Mouse (Mus musculus): ENCODE measurements around the gene Iqcd.

The Iqcd gene

GRCm38 (mm10) chr5:120588569-120589094 is at the start of gene Iqcd, which contains the start of gene Tpcn1:
Gene Iqcd (plus strand): TSS chr5:120589016.
Gene Tpcn1 (minus strand): TSS chr5:120588673.
- DNase-seq: peak; percentile 98 to 99

GRCm38 (mm10) chr5:120548236-120548850 is 40.5 kb upstream of the Iqcd start:
- DNase-seq: no peak

- DNase-seq: no peak
These were observed 38.7 kb upstream of the Iqcd start for GRCm38 (mm10) chr5:120550137-120550536.

- DNase-seq: no peak
These were observed 38.1 kb upstream of the Iqcd start for GRCm38 (mm10) chr5:120550673-120551072.

- no peak for DNase-seq
These were observed 32.9 kb upstream of the Iqcd start for GRCm38 (mm10) chr5:120555871-120556270.

DNA sequence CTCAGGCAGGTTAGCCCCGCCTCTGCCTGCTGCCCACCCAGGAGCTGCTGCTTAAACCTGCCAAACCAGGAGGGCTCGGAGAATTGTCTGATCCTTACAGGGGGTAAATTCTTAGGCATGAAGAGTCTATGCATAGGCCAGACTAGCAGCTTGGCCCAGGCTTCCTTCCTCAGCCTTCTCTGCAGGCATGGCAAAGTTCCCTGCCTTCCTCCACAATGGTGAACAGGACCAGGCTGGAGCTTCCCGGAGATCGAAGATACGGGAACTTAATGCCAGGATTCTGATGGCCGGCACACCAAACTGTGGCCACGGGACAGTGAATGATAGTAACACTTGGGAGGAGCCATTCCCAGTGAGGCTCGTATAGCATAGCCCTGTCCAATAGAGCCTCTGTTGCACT is 30.8 kb upstream of the Iqcd start:
- peak in 1 of 2 experiments; percentile 41 for DNase-seq

GRCm38 (mm10) chr5:120558762-120559161 is 30.1 kb upstream of the Iqcd start:
- DNase-seq: no peak

DNA sequence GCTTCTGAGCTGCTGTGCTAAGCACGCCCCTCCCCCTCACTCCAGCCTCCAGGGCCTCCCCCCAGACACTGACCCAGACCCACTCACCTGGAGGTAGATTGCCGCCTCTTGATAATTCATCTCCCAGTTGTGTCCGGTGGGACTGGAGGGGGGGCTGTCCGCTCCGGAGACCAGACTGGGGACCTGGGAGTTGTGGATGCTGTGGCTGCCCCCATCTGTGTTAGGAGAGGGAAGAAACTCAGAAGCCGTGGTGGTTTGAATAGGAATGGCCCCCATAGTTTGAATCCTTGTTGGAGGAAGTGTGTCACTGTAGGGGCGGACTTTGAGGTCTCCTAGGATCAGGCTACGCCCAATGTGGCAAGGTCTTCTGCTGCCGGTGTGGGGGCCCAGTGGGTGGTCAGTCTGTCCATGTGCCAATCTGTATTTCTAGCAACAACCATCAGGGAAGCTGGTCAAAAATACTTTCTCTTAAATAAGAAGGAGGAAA is 28.6 kb upstream of the Iqcd start:
- peak in 1 of 2 experiments; percentile 49 for DNase-seq

GRCm38 (mm10) chr5:120560616-120561311 is 28.1 kb upstream of the Iqcd start:
- DNase-seq: peak; percentile 83 to 88

- DNase-seq: peak in 1 of 2 experiments; percentile 39
These were observed 25.6 kb upstream of the Iqcd start for GRCm38 (mm10) chr5:120562956-120563913.

- DNase-seq: no peak
These were observed 24.9 kb upstream of the Iqcd start for GRCm38 (mm10) chr5:120563914-120564311.

GRCm38 (mm10) chr5:120565171-120565905 is 23.5 kb upstream of the Iqcd start:
- peak in 1 of 2 experiments; percentile 36 for DNase-seq

DNA sequence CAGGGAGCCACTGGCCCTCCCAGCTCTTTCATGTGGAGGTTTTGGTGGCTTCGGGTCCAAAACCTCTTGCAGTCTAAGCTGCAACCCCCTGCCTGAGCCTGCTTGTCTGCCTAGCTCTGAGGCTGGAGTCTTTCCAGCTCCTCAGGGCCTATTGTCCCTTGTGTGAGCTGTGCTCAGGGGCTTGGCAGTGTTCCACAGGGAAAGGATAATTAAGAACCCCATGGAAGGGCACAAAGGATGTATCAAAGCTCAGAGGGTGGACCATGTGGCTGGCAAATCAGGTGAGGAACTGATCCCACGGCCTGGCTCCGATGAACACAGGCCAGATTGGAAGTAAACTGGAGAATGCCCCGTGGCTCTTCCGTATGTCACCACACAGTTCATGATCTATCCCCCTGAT is 22.7 kb upstream of the Iqcd start:
- peak; percentile 87 to 89 for DNase-seq

DNA sequence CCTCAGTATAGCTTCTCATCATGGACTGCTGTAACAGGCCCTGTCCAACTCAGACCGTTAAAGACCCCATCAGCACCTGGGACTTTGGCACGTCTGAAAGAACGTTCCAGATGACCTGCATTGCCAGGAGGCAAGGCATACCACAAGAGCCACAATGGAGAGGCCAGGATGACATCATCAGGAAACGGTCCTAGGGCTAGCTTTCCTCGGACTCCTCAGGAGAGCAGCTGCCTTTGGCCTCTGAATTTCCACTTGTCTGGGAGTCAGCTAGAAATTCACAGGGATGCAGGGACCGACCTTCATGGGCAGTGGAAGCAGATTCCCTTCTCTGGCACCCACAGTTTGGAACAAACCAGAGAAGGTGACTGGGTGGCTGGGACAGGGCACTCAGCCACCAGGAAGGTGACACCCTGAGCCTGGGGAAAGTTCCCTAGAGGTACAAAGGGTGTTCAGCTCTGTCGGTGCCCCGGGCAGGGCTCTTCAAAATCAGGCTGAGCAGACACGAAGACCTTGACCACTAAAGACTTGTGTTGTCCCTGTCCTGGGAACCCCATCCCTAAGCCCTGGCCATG is 22.0 kb upstream of the Iqcd start:
- peak in 1 of 2 experiments; percentile 52 for DNase-seq

GRCm38 (mm10) chr5:120567253-120567701 is 21.5 kb upstream of the Iqcd start:
- DNase-seq: peak; percentile 53 to 60

DNA sequence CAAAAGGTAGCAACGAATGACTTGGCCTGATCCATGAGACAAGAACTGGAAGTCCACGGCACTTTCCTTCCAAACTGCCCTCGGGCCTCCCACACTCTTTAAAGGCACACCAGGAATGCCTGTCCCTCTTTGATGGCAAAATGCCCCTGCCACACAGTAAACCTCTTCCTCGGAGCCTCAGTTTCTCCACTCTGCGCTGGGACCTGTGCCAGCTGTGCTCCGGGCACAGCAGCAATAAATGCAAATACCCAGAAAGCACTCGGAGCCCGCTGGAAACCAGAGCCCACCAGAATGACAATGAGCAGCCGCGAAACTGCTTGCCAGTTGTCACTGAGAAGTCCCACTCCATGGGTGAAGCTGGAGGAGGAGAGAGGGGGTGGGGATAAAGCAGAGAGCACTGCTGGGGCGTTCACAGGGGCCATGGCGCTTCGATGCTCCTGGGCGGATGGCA is 21.0 kb upstream of the Iqcd start:
- DNase-seq: peak; percentile 34 to 52

- DNase-seq: peak; percentile 57 to 58
These were observed 20.5 kb upstream of the Iqcd start for GRCm38 (mm10) chr5:120568336-120568768.

DNA sequence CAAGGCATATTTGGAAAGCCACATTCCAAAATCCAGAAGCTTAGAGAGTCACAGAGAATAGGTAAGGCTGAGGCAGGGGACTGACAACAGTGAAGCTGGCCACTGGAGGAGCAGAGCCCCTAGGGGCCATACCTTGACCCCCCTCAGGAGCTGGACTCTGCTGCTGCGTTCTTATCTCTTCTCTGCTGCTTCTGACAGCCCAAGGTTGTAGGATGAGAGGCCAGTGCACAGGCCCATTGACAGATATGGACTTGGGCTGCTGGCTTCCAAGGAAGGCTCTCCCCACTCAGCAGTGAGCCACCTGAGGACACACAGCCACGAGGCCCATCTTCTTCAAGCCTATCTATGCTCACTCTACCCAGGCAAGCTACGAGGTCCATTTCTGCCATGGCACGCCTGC is 19.9 kb upstream of the Iqcd start:
- no peak for DNase-seq

GRCm38 (mm10) chr5:120569791-120570190 is 19.0 kb upstream of the Iqcd start:
- no peak for DNase-seq

GRCm38 (mm10) chr5:120570289-120570897 is 18.4 kb upstream of the Iqcd start:
- no peak for DNase-seq

Measured in cerebellum, adult 18-20 months (tissue).